Mouse (Mus musculus) ES-E14 (cell line): ENCODE measurements at regions not wholly inside any gene's neighbourhood (a gene's known extent, or its start where the extent isn't known, plus 50 kb on each side); places are given as distances from the start of the nearest gene placed in this dataset.

Experiments used
- DNase-seq: peaks from one replicate; pipeline ENCODE4 v3.0.0-alpha.2; 2013; ENCODE audit warnings: low read depth, low spot score
- H3K27ac ChIP-seq: 2 replicates; pipeline ENCODE4 v1.5.1; 2012; ENCODE audit warnings: low read depth, mild to moderate bottlenecking, low read length, moderate library complexity, mixed read lengths; ENCODE audit not compliant: poor library complexity, insufficient read depth, severe bottlenecking
- H3K36me3 ChIP-seq: 2 replicates; pipeline ENCODE4 v1.6.1; 2012; ENCODE audit warnings: mild to moderate bottlenecking, low read length, moderate library complexity, mixed read lengths; ENCODE audit not compliant: control insufficient read depth, poor library complexity, insufficient read depth, severe bottlenecking
- H3K4me1 ChIP-seq, 2 experiments: fragments of 150-350 bp in 1 of 2; sonication (generic) in 1 of 2; 2 replicates each; pipeline ENCODE4 v1.6.1; 2012; ENCODE audit warnings: low read length in 2 of 2, mild to moderate bottlenecking in 1 of 2, mixed read lengths in 1 of 2; ENCODE audit not compliant: control insufficient read depth in 2 of 2, insufficient read depth in 2 of 2, poor library complexity in 1 of 2
- H3K4me3 ChIP-seq, 2 experiments: fragments of 150-350 bp in 1 of 2; sonication (generic) in 1 of 2; 2 replicates each; pipeline ENCODE4 v1.5.1; 2012; ENCODE audit warnings: low read length in 2 of 2, low read depth in 1 of 2, mild to moderate bottlenecking in 1 of 2, mixed read lengths in 1 of 2; ENCODE audit not compliant: insufficient read depth in 1 of 2, poor library complexity in 1 of 2, severe bottlenecking in 1 of 2
- H3K9ac ChIP-seq: 2 replicates; pipeline ENCODE4 v1.6.1; 2012; ENCODE audit warnings: low read depth, mild to moderate bottlenecking, low read length, mixed read lengths; ENCODE audit not compliant: poor library complexity, insufficient read depth, severe bottlenecking
- H3K9me3 ChIP-seq: fragments of 150-350 bp; sonication (generic); 2 replicates; pipeline ENCODE4 v1.6.1; 2012; ENCODE audit warnings: low read depth, mild to moderate bottlenecking, low read length; ENCODE audit not compliant: control insufficient read depth, insufficient read depth
- CHD2 ChIP-seq: IDR thresholded peaks from 2 replicates; pipeline ENCODE4 v1.6.1; 2014; ENCODE audit warnings: mild to moderate bottlenecking, low read depth, low read length, inconsistent platforms
- HCFC1 ChIP-seq: IDR thresholded peaks from 2 replicates; pipeline ENCODE4 v1.6.1; 2012; ENCODE audit warnings: low read length, inconsistent platforms, borderline replicate concordance; ENCODE audit not compliant: insufficient read depth
- MAFK ChIP-seq: IDR thresholded peaks from 2 replicates; pipeline ENCODE4 v1.6.1; 2014; ENCODE audit warnings: mild to moderate bottlenecking, low read depth, low read length, inconsistent platforms; ENCODE audit not compliant: insufficient read depth
- ZC3H11A ChIP-seq: IDR thresholded peaks from 2 replicates; pipeline ENCODE4 v1.6.1; 2012; ENCODE audit warnings: low read depth, mild to moderate bottlenecking, inconsistent platforms, low read length, borderline replicate concordance
- ZNF384 ChIP-seq: IDR thresholded peaks from 2 replicates; pipeline ENCODE4 v1.6.1; 2012; ENCODE audit warnings: low read depth, low read length, inconsistent platforms
- in situ Hi-C, 2 experiments: fragments of 600-800 bp; cut with MboI; formaldehyde crosslinking; loops; one replicate each; pipeline ENCODE4 v1.15.1; 2025; ENCODE audit warnings: low sequenced_read_pairs in 2 of 2, inconsistent platforms in 1 of 2; ENCODE audit not compliant: unreplicated experiment in 2 of 2

DNA sequence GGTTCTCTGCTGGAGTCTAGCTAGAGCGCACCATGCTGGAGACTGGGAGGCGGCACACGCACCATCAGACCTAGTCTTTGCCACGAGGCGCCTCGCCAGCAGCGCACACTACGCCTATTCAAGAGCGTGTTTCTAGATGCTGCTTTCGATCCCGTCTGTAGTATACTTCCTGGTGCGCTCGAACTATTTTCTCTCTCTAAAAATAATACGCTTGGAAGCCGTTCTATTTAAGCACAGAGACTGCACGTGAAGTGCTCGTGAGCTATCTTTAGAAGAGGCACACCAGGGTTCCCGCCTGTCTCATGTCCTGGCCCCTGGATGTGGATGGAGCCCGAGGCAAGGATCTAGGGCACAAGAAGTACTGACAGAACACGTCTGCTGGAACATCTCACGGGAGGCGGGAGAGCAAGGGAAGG is 87.4 kb upstream of the Pcbd1 start:
- no peak overlapping the region for H3K27ac ChIP-seq
- no peak for DNase-seq
- in situ Hi-C loops, result no loop called here
- H3K4me3 ChIP-seq, result no peak overlapping the region
- no peak overlapping the region for H3K9ac ChIP-seq
- peaks cover 2 to 14% of the 10 kb centered on the region in 2 experiments; a peak in 2 of 4 replicates for H3K4me1 ChIP-seq
- no peaks in the 10 kb centered on the region for H3K9me3 ChIP-seq
- TF ChIP-seq CHD2, result no peak
- TF ChIP-seq ZNF384, result no peak
- TF ChIP-seq MAFK, result no peak
- no peak for TF ChIP-seq ZC3H11A
- TF ChIP-seq HCFC1, result no peak
- H3K36me3 ChIP-seq, result no peaks in the 10 kb centered on the region

- no peak for TF ChIP-seq ZNF384
- TF ChIP-seq CHD2, result no peak
- no peak for TF ChIP-seq ZC3H11A
- TF ChIP-seq MAFK, result no peak
- TF ChIP-seq HCFC1, result no peak
- in situ Hi-C loops, result no loop called here
- Histone ChIP-seq H3K36me3 (no peaks in the 10 kb centered on the region), H3K27ac (no peak overlapping the region), H3K4me3 (no peak overlapping the region), H3K9me3 (no peaks in the 10 kb centered on the region), H3K9ac (no peak overlapping the region), H3K4me1 (peaks cover 0 to 9% of the 10 kb centered on the region in 2 experiments; a peak in 1 of 4 replicates)
- DNase-seq, result peak; percentile 43
Observed at GRCm38 (mm10) chr10:60997393-60997792, 91.7 kb upstream of the Pcbd1 start.

DNA sequence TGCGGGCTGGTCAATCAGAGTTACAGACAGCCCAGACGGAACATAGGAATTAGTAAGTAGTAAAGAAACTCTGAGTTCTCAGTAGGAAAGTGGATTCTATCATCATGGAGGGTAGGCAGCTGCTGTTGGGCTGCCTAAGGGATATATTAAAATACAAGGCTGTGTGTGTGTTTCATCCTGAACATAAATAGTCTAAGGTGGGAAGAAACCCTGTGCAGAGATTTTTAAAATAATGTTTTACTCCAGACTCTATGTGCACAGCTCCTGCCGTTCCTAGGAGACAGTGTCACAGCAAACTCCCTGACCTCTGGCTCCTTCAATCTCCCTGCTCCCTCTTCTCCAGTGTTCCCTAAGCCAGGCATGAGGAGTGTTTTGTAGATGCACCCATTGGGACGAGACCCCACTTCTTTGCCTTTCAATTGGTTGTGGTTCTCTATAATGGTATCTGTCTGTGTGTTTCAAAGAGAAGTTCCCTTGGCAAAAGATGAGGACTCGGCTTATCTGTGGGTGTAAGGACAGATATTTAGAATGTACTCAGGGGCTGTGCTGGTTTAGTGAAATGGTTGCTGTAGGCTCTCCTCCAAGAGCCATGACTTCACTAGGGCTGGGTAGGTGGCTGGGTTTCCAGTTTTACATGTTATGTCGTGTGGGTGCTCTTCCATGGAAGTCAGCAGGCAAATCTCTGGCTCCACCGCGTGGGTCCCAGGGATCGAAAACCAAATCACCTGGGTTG is 93.1 kb upstream of the Pcbd1 start:
- H3K9ac ChIP-seq, result no peak overlapping the region
- no peaks in the 10 kb centered on the region for H3K36me3 ChIP-seq
- no peak overlapping the region for H3K4me3 ChIP-seq
- no peaks in the 10 kb centered on the region for H3K9me3 ChIP-seq
- TF ChIP-seq ZC3H11A (no peak), ZNF384 (no peak), HCFC1 (no peak)
- no peak for DNase-seq
- H3K27ac ChIP-seq, result no peak overlapping the region
- peaks cover 0 to 4% of the 10 kb centered on the region in 2 experiments; a peak in 1 of 4 replicates for H3K4me1 ChIP-seq
- in situ Hi-C loops, result no loop called here

GRCm38 (mm10) chr10:60985109-60985576 is 104.0 kb upstream of the Pcbd1 start:
- in situ Hi-C loops, result no loop called here
- Histone ChIP-seq H3K27ac (no peak overlapping the region), H3K4me1 (no peaks in the 10 kb centered on the region), H3K4me3 (no peak overlapping the region), H3K36me3 (no peaks in the 10 kb centered on the region), H3K9ac (no peak overlapping the region), H3K9me3 (no peaks in the 10 kb centered on the region)
- no peak for DNase-seq
- TF ChIP-seq ZC3H11A, result peak; percentile 36; the same call in 1 of the 2 replicates
- TF ChIP-seq MAFK, result no peak

- in situ Hi-C loops, result no loop called here
- no peaks in the 10 kb centered on the region for H3K36me3 ChIP-seq
- H3K9me3 ChIP-seq, result no peaks in the 10 kb centered on the region
- no peak overlapping the region for H3K9ac ChIP-seq
- TF ChIP-seq ZNF384 (no peak), MAFK (no peak), CHD2 (no peak), ZC3H11A (no peak), HCFC1 (no peak)
- H3K4me1 ChIP-seq, result peaks cover 0 to 2% of the 10 kb centered on the region in 2 experiments; a peak in 1 of 4 replicates
- no peak overlapping the region for H3K4me3 ChIP-seq
- no peak overlapping the region for H3K27ac ChIP-seq
- no peak for DNase-seq
Observed at GRCm38 (mm10) chr10:60981770-60982169, 107.4 kb upstream of the Pcbd1 start.
